Mouse (Mus musculus) liver, adult 2 months (tissue): Measurements from ENCODE around the gene Pnmal1. TPM values are rescaled to one million over a fixed set of nuclear protein-coding genes. Genes with fewer than 3 reads are reported as not detected.

ENCODE experiments used
- DNase-seq: peaks from one replicate; pipeline ENCODE4 v3.0.0-alpha.2; 2011; ENCODE audit warnings: low read depth, low spot score; ENCODE audit errors: extremely low read depth
- H3K27ac ChIP-seq: fragments of 200-500 bp; replicated peaks from 2 replicates; pipeline ENCODE4 v1.5.1; 2012; ENCODE audit warnings: low read depth, mild to moderate bottlenecking, control low read depth, inconsistent platforms, low read length; ENCODE audit not compliant: insufficient read depth
- H3K27me3 ChIP-seq: fragments of 200-500 bp; 2 replicates; pipeline ENCODE4 v1.6.1; 2012; ENCODE audit warnings: mild to moderate bottlenecking, moderate library complexity, low read length, inconsistent platforms; ENCODE audit not compliant: control insufficient read depth, insufficient read depth
- H3K36me3 ChIP-seq: fragments of 200-500 bp; 2 replicates; pipeline ENCODE4 v1.6.1; 2012; ENCODE audit warnings: low read length, inconsistent platforms; ENCODE audit not compliant: control insufficient read depth, insufficient read depth
- H3K4me1 ChIP-seq: fragments of 200-500 bp; 2 replicates; pipeline ENCODE4 v1.6.1; 2011; ENCODE audit warnings: low read length; ENCODE audit not compliant: control insufficient read depth, insufficient read depth
- H3K4me3 ChIP-seq: fragments of 200-500 bp; 2 replicates; pipeline ENCODE4 v1.5.1; 2011; ENCODE audit warnings: low read depth, mild to moderate bottlenecking, control low read depth, low read length, moderate library complexity; ENCODE audit not compliant: insufficient read depth
- H3K79me2 ChIP-seq: fragments of 200-500 bp; 2 replicates; pipeline ENCODE4 v1.6.1; 2012; ENCODE audit warnings: inconsistent platforms, mild to moderate bottlenecking, low read length, moderate library complexity; ENCODE audit not compliant: control insufficient read depth, insufficient read depth
- H3K9ac ChIP-seq: fragments of 200-500 bp; 2 replicates; pipeline ENCODE4 v1.6.1; 2012; ENCODE audit warnings: low read depth, mild to moderate bottlenecking, control low read depth, inconsistent platforms, low read length
- CTCF ChIP-seq: fragments of 200-500 bp; IDR thresholded peaks from 2 replicates; pipeline ENCODE4 v1.5.1; 2011; ENCODE audit warnings: low read depth, low read length, control low read depth
- POLR2A ChIP-seq: fragments of 200-500 bp; IDR thresholded peaks from 2 replicates; pipeline ENCODE4 v1.6.1; 2011; ENCODE audit warnings: low read length, control low read depth; ENCODE audit not compliant: insufficient read depth; ENCODE audit errors: extremely low read depth
- WGBS: fragments of 180-500 bp; shearing (Covaris S2); methylation state at CpG from one replicate; pipeline ENCODE4 v1.1.7; 2018; 5-methylcytosine and 5-hydroxymethylcytosine counted together
- polyA plus RNA-seq: library from polyadenylated mRNA; depleted of rRNA; stranded (reverse); fragments of >200 nt; gene quantifications from 2 replicates; pipeline ENCODE4 v1.2.3, GENCODE M21; 2012
- total RNA-seq: library from RNA; depleted of rRNA; stranded (reverse); fragments of >200 nt; gene quantifications from 2 replicates; pipeline ENCODE4 v1.2.3, GENCODE M21; 2014

Gene Pnmal1
- total and polyA plus RNA-seq, 2 experiments, result not detected

DNA sequence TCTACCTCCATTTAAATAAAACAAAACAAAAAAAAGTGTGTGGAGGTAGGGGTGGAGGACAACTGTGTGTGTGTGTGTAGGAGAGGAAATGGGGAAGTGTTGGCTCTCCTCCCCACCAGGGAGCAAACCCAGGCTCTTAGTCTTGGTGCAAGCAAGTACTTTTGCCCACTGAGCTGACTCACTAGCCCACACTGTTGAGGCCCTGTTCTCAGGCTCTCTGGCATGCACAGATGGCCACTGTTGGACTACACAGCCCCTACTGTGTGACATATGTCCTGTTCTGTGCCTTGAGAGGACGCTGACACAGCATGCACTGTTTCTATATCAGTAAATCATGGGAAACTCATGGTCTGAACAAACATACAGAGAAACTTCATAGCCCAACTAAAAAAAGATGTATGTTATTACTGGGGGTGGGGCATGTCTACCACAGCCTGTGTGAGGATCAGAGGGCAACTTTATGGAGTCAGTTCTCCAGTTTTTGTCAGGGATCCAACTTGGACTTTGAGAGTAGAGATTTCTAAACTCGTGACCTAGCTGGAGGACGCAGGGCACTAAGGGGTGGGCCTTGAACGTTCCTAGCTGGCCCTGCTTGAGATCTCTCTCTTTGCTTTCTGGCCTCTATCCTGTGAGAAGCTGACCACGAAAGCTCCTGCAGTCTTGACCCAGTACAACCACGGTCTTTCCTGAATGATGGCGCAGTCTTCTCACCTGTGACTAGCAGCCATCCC is 43.9 kb downstream of the Pnmal1 start:
- Histone ChIP-seq H3K4me3 (no peak overlapping the region), H3K36me3 (peaks cover 3% of the 10 kb centered on the region; the same call in 1 of the 2 replicates), H3K4me1 (peaks cover 28% of the 10 kb centered on the region), H3K27ac (peak overlapping the region; percentile 70), H3K9ac (peak overlapping the region; percentile 6; the same call in 1 of the 2 replicates), H3K27me3 (no peaks in the 10 kb centered on the region), H3K79me2 (no peaks in the 10 kb centered on the region)
- peak; percentile 94 for DNase-seq
- 25% methylated on average over 7 of the region's 7 CpGs for WGBS
- TF ChIP-seq POLR2A (no peak), CTCF (no peak)

DNA sequence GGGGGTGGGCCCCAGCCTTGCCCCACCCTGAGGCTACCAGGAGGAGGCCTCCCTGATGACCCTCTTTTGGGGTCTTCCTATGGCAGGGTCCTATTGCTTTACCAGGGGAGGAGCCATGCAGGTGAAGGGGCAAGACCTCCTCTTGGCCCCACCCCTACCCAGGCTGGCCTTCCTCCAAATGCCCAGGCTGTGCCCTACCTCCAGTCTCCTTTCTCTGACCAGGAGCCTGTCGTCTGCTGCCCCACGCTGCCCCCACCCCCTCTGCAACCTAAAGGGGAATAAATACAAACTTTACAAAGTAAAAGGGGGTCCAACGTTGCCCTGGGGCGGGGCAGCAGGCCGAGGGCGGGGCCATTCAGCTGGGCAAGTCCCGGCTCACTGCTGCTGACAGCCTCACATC is 45.2 kb downstream of the Pnmal1 start:
- Histone ChIP-seq H3K79me2 (no peaks in the 10 kb centered on the region), H3K4me1 (peaks cover 26% of the 10 kb centered on the region), H3K9ac (no peak overlapping the region), H3K27ac (no peak overlapping the region), H3K27me3 (no peaks in the 10 kb centered on the region), H3K36me3 (peaks cover 3% of the 10 kb centered on the region; the same call in 1 of the 2 replicates), H3K4me3 (no peak overlapping the region)
- TF ChIP-seq CTCF (no peak), POLR2A (no peak)
- WGBS, result 55% methylated on average over 7 of the region's 7 CpGs
- DNase-seq, result peak; percentile 32

DNA sequence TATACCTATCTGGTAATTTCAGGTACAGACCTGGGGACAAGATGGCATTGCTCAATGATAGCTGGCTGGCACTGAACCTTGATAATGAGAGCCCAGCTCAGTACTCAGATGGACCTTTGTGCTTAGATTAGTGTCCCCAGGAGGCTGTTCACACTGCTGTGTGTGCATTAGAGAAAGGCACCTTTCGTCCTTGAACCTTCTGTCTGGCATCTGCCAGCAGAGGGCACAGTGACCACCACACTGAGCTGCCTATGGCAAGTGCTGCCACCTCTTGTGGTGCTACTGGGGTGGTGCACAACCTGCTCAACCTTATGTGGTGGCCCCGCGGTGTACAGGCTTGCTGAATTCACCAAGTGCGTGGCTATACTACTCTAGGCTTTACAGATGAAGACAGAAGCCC is 47.8 kb downstream of the Pnmal1 start:
- peaks cover 5% of the 10 kb centered on the region; the same call in 1 of the 2 replicates for H3K36me3 ChIP-seq
- H3K79me2 ChIP-seq, result no peaks in the 10 kb centered on the region
- peak; percentile 90 for TF ChIP-seq CTCF
- no peak for TF ChIP-seq POLR2A
- H3K27ac ChIP-seq, result peak overlapping the region; percentile 35
- DNase-seq, result peak; percentile 95
- no peak overlapping the region for H3K4me3 ChIP-seq
- WGBS, result 56% methylated on average over 4 of the region's 4 CpGs
- H3K27me3 ChIP-seq, result no peaks in the 10 kb centered on the region
- peaks cover 26% of the 10 kb centered on the region for H3K4me1 ChIP-seq
- H3K9ac ChIP-seq, result no peak overlapping the region

DNA sequence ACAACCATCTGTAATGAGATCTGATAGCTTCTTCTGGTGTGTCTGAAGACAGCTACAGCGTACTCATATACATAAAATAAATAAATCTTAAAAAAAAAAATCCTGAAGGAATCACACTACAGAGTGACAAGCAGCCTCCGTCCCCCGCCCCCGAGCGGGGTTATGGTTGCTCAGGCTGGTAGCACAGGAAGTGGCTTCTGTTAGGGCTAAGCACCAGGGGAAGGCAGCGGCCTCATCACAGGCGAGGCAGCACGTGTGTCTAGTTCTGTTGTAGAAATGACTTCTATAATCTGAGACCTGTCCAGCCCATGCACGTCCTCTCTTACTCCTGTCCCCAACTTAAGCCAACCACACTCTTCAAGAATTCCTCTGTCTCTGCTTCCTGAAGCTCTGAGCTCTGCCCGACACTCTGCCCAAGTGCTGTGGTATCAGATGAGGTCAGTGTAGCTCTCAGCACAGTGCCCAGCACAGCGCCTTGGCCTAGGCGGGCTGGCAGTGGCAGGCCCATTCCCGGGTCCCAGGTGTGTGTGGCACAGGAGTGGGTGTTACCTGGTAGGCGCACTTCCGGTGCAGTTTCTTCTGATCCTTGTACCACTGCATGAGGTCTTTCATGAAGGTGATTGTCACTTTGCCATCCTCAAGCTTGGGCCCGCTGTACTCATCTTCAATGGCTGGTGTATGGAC is 50.0 kb downstream of the Pnmal1 start:
- WGBS, result 85% methylated on average over 16 of the region's 16 CpGs

DNA sequence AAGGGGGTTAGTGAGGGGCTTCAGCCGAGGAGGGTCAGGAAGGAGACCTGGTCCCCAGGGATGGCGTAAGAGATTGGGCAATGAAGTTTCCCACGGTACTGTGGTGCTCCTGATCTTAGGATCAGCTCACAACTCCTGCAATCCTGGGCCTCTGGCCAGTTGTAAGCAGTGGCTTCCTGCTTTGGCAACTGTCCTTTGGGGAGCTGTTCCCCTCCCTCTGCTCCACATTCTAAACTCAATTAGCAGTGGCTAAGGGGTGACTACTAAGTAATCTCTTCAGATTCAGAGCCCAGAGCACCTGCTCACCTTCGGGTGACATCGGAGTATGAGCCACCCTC is 50.5 kb downstream of the Pnmal1 start:
- Histone ChIP-seq H3K27me3 (no peaks in the 10 kb centered on the region), H3K36me3 (peaks cover 9% of the 10 kb centered on the region; the same call in 1 of the 2 replicates), H3K4me1 (peaks cover 11% of the 10 kb centered on the region), H3K4me3 (no peak overlapping the region), H3K79me2 (no peaks in the 10 kb centered on the region; the same call in 1 of the 2 replicates), H3K9ac (no peak overlapping the region), H3K27ac (no peak overlapping the region)
- WGBS, result 41% methylated on average over 5 of the region's 5 CpGs
- TF ChIP-seq POLR2A (no peak), CTCF (no peak)
- DNase-seq, result peak; percentile 83

More for the DNA sequence above, 50.0 kb downstream of the Pnmal1 start:
- no peaks in the 10 kb centered on the region for H3K27me3 ChIP-seq
- TF ChIP-seq CTCF, result no peak
- TF ChIP-seq POLR2A, result no peak
- H3K4me3 ChIP-seq, result no peak overlapping the region
- H3K4me1 ChIP-seq, result peaks cover 13% of the 10 kb centered on the region
- H3K79me2 ChIP-seq, result no peaks in the 10 kb centered on the region; the same call in 1 of the 2 replicates
- no peak overlapping the region for H3K9ac ChIP-seq
- DNase-seq, result no peak
- H3K36me3 ChIP-seq, result peaks cover 5% of the 10 kb centered on the region; the same call in 1 of the 2 replicates
- no peak overlapping the region for H3K27ac ChIP-seq
